Mouse (Mus musculus) embryonic fibroblast, embryonic 13.5 days (primary cell): ENCODE results near the gene Marc1.

Experiments
- CTCF ChIP-seq: IDR thresholded peaks from 2 replicates; pipeline ENCODE4 v1.5.1; 2011; ENCODE audit warnings: mild to moderate bottlenecking, control low read depth, low read length, moderate library complexity, borderline replicate concordance; ENCODE audit not compliant: insufficient read depth
- POLR2A ChIP-seq: IDR thresholded peaks from 2 replicates; pipeline ENCODE4 v1.6.1; 2011; ENCODE audit warnings: low read depth, mild to moderate bottlenecking, control low read depth, low read length, moderate library complexity

GRCm38 (mm10) chr1:184781286-184782160, 29.6 kb downstream of the Marc1 start:
- no peak for TF ChIP-seq POLR2A
- no peak for TF ChIP-seq CTCF
